Mouse (Mus musculus) heart, embryonic 11.5 days (tissue): ENCODE measurements at regions not wholly inside any gene's neighbourhood (a gene's known extent, or its start where the extent isn't known, plus 50 kb on each side); places are given as distances from the start of the nearest gene placed in this dataset.

Source experiments
- ATAC-seq: fragments of 200-750 bp; cut with Nextera tagmentation; replicated peaks from 2 replicates; pipeline ENCODE4 v1.8.0; 2017; ENCODE audit warnings: moderate library complexity; ENCODE audit not compliant: insufficient number of reproducible peaks, low FRiP score, low TSS enrichment
- H3K27ac ChIP-seq: fragments of 300-500 bp; sonication (generic); 2 replicates; pipeline ENCODE4 v1.5.1; 2014; ENCODE audit warnings: mild to moderate bottlenecking, low read depth, low read length
- H3K27me3 ChIP-seq: fragments of 300-500 bp; sonication (generic); 2 replicates; pipeline ENCODE4 v1.6.1; 2014; ENCODE audit warnings: mild to moderate bottlenecking, low read length, mixed read lengths; ENCODE audit not compliant: control insufficient read depth, insufficient read depth
- H3K36me3 ChIP-seq: fragments of 300-500 bp; sonication (generic); 2 replicates; pipeline ENCODE4 v1.6.1; 2014; ENCODE audit warnings: mild to moderate bottlenecking, low read length, moderate library complexity, mixed read lengths; ENCODE audit not compliant: control insufficient read depth, insufficient read depth
- H3K4me1 ChIP-seq: fragments of 300-500 bp; sonication (generic); 2 replicates; pipeline ENCODE4 v1.6.1; 2014; ENCODE audit warnings: low read length; ENCODE audit not compliant: control insufficient read depth, insufficient read depth
- H3K4me2 ChIP-seq: fragments of 300-500 bp; sonication (generic); 2 replicates; pipeline ENCODE4 v1.6.1; 2014; ENCODE audit warnings: mild to moderate bottlenecking, moderate library complexity
- H3K4me3 ChIP-seq: fragments of 300-500 bp; sonication (generic); 2 replicates; pipeline ENCODE4 v1.5.1; 2014; ENCODE audit warnings: low read depth, low read length
- H3K9ac ChIP-seq: fragments of 300-500 bp; sonication (generic); 2 replicates; pipeline ENCODE4 v1.6.1; 2014; ENCODE audit warnings: mild to moderate bottlenecking, low read depth, low read length, moderate library complexity
- H3K9me3 ChIP-seq: fragments of 300-500 bp; sonication (generic); replicated peaks from 2 replicates; pipeline ENCODE4 v1.6.1; 2016; ENCODE audit warnings: low read length; ENCODE audit not compliant: control insufficient read depth
- WGBS: fragments of 180-500 bp; shearing (Covaris S2); extraction: QIAGEN DNeasy Blood & Tissue Kit; methylation state at CpG from one replicate; pipeline ENCODE4 v1.1.7; 2014; ENCODE audit not compliant: insufficient replicate concordance; 5-methylcytosine and 5-hydroxymethylcytosine counted together

GRCm38 (mm10) chr16:51942431-51943130, 88.4 kb upstream of the Cblb start:
- ATAC-seq = no peak
- WGBS = 89% methylated on average over 9 of the region's 9 CpGs
- Histone ChIP-seq H3K4me2 (no peak overlapping the region), H3K4me1 (no peaks in the 10 kb centered on the region), H3K9ac (no peak overlapping the region), H3K9me3 (no peaks in the 10 kb centered on the region), H3K4me3 (no peak overlapping the region), H3K27me3 (no peaks in the 10 kb centered on the region), H3K36me3 (no peaks in the 10 kb centered on the region), H3K27ac (no peak overlapping the region)

GRCm38 (mm10) chr16:51967051-51967845, 63.8 kb upstream of the Cblb start:
- H3K27me3 ChIP-seq = no peaks in the 10 kb centered on the region
- no peak overlapping the region for H3K4me3 ChIP-seq
- no peaks in the 10 kb centered on the region for H3K9me3 ChIP-seq
- H3K27ac ChIP-seq = no peak overlapping the region
- no peak for ATAC-seq
- H3K9ac ChIP-seq = no peak overlapping the region
- H3K4me2 ChIP-seq = no peak overlapping the region
- no peaks in the 10 kb centered on the region for H3K36me3 ChIP-seq
- H3K4me1 ChIP-seq = no peaks in the 10 kb centered on the region
- WGBS = 83% methylated on average over 6 of the region's 6 CpGs
